Mouse (Mus musculus) testis, adult 2 months (tissue): ENCODE data around the gene Kdm1a.

ENCODE experiments used
- CTCF ChIP-seq: fragments of 200-500 bp; IDR thresholded peaks from 2 replicates; pipeline ENCODE4 v1.5.1; 2012; ENCODE audit warnings: low read depth, mild to moderate bottlenecking, inconsistent platforms, low read length, moderate library complexity; ENCODE audit not compliant: control insufficient read depth, insufficient read depth, insufficient replicate concordance
- POLR2A ChIP-seq: fragments of 200-500 bp; IDR thresholded peaks from 2 replicates; pipeline ENCODE4 v1.6.1; 2012; ENCODE audit warnings: low read depth, mild to moderate bottlenecking, inconsistent platforms, low read length, moderate library complexity; ENCODE audit not compliant: control insufficient read depth

DNA sequence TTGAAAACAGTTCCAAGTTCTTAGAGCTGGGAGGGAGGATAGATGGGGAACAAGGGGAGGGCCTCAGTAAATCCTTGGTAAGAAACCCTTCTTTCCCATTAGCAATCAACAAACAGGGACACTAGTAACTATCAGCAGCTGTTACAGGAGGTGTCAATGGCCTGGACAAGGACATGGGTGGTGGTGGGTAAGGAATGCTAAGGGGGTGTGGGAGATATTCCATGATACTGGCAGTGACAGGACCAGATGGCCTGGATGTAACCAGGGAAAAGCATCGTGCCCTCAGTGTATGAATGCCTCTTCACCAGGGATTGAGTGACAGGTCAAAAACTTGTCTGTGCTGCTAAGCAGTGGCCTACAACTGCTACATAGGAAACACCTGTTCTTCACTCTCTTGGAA, 49.4 kb downstream of the Kdm1a start:
- TF ChIP-seq CTCF (no peak), POLR2A (no peak)
